Mouse (Mus musculus) lung, embryonic 14.5 days (tissue): ENCODE results near the gene Kif2a. TPM values are rescaled to one million over a fixed set of nuclear protein-coding genes. Genes with fewer than 3 reads are reported as not detected.

Experiments used
- ATAC-seq: fragments of 200-750 bp; cut with Nextera tagmentation; 2 replicates; pipeline ENCODE4 v1.8.0; 2017; ENCODE audit warnings: mild to moderate bottlenecking, moderate TSS enrichment, moderate library complexity; ENCODE audit not compliant: insufficient read depth
- DNase-seq: peaks from one replicate; pipeline ENCODE4 v3.0.0-alpha.2; 2015
- H3K27ac ChIP-seq: fragments of 300-500 bp; sonication (generic); 2 replicates; pipeline ENCODE4 v1.5.1; 2014; ENCODE audit warnings: low read depth, mild to moderate bottlenecking, moderate library complexity
- H3K27me3 ChIP-seq: fragments of 300-500 bp; sonication (generic); 2 replicates; pipeline ENCODE4 v1.6.1; 2014; ENCODE audit warnings: low read length, control low read depth; ENCODE audit not compliant: insufficient read depth
- H3K36me3 ChIP-seq: fragments of 300-500 bp; sonication (generic); 2 replicates; pipeline ENCODE4 v1.6.1; 2014; ENCODE audit warnings: control low read depth; ENCODE audit not compliant: insufficient read depth
- H3K4me1 ChIP-seq: fragments of 300-500 bp; sonication (generic); 2 replicates; pipeline ENCODE4 v1.6.1; 2014; ENCODE audit warnings: antibody characterized with exemption, control low read depth; ENCODE audit not compliant: insufficient read depth
- H3K4me2 ChIP-seq: fragments of 300-500 bp; sonication (generic); 2 replicates; pipeline ENCODE4 v1.6.1; 2014; ENCODE audit warnings: mild to moderate bottlenecking
- H3K4me3 ChIP-seq: fragments of 300-500 bp; sonication (generic); 2 replicates; pipeline ENCODE4 v1.5.1; 2014; ENCODE audit warnings: low read depth, low read length
- H3K9ac ChIP-seq: fragments of 300-500 bp; sonication (generic); 2 replicates; pipeline ENCODE4 v1.6.1; 2014
- H3K9me3 ChIP-seq: fragments of 300-500 bp; sonication (generic); 2 replicates; pipeline ENCODE4 v1.6.1; 2016; ENCODE audit warnings: low read depth, low read length, control low read depth
- CTCF ChIP-seq: IDR thresholded peaks from 2 replicates; pipeline ENCODE4 v1.5.1; 2016; ENCODE audit warnings: antibody characterized with exemption, low read depth
- WGBS: fragments of 180-500 bp; shearing (Covaris S2); extraction: QIAGEN DNeasy Blood & Tissue Kit; methylation state at CpG from one replicate; pipeline ENCODE4 v1.1.7; 2014; 5-methylcytosine and 5-hydroxymethylcytosine counted together
- polyA plus RNA-seq: library from polyadenylated mRNA; unstranded; fragments of >200 nt; fragmentation: Nextera tagmentation; extraction: Ambion mirVana; gene quantifications from 2 replicates; pipeline ENCODE4 v1.2.1, GENCODE M21; 2014

Gene Kif2a
- polyA plus RNA-seq, 1 experiment from 2014 or later: 27.2 TPM

DNA sequence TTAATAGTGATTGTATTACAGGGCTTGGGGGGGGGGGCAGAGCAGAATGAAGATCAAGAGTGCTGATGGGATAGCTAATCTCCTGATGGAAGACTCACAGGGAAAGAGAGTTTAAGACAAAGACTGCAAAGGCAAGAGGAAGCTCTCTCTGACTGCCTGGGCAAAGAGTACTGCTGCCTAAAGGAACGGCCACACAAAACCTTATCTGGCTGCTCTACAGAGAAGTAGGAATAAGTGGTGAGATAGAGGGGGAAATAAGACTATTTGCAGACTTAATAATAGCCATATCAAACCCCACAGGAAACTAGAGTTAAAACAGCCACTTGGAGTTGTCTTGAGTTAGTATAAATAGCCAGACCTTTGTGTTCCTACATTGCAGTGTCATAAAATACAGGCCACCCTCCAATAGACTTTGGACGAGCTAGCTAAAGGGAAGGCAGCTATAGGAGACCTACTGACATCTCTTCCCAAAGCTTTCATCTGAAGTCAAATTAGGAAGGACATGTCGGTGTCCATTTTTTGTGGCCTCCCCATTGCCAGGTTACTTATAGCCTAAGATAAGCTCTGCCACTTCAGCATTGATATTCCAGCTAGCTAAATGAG, 13.7 kb upstream of the Kif2a start:
- no peak overlapping the region for H3K9ac ChIP-seq
- ATAC-seq (no peak), DNase-seq (no peak)
- H3K9me3 ChIP-seq: no peaks in the 10 kb centered on the region
- no peak overlapping the region for H3K4me3 ChIP-seq
- no peak overlapping the region for H3K27ac ChIP-seq
- H3K4me1 ChIP-seq: no peaks in the 10 kb centered on the region
- WGBS: 69% methylated on average over 3 of the region's 3 CpGs
- H3K4me2 ChIP-seq: no peak overlapping the region
- no peak for TF ChIP-seq CTCF
- no peaks in the 10 kb centered on the region for H3K27me3 ChIP-seq
- H3K36me3 ChIP-seq: no peaks in the 10 kb centered on the region

DNA sequence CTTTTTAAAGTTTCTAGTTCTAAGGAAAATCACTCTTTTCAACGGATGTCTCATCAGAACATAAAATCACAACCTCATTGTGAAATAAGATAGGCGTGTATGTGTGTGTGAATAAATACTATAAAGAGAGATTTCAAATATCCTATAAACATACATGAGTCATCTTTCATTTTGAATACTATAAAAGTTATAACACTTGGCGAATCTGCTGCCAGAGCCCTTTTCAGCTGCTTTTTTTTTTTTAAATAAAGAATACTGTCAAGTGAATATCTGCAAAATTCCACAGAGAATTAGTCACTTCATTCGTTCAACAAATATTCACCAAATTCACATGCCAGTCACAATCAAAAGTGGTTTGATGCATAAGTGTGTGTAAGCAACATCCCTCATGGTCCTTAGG, 13.2 kb upstream of the Kif2a start:
- ATAC-seq: no peak
- H3K27ac ChIP-seq: no peak overlapping the region
- no peak overlapping the region for H3K9ac ChIP-seq
- no peaks in the 10 kb centered on the region for H3K9me3 ChIP-seq
- H3K4me3 ChIP-seq: no peak overlapping the region
- 73% methylated on average over 4 of the region's 4 CpGs for WGBS
- DNase-seq: no peak
- no peaks in the 10 kb centered on the region for H3K27me3 ChIP-seq
- TF ChIP-seq CTCF: no peak
- H3K4me2 ChIP-seq: no peak overlapping the region
- no peaks in the 10 kb centered on the region for H3K36me3 ChIP-seq
- no peaks in the 10 kb centered on the region for H3K4me1 ChIP-seq

DNA sequence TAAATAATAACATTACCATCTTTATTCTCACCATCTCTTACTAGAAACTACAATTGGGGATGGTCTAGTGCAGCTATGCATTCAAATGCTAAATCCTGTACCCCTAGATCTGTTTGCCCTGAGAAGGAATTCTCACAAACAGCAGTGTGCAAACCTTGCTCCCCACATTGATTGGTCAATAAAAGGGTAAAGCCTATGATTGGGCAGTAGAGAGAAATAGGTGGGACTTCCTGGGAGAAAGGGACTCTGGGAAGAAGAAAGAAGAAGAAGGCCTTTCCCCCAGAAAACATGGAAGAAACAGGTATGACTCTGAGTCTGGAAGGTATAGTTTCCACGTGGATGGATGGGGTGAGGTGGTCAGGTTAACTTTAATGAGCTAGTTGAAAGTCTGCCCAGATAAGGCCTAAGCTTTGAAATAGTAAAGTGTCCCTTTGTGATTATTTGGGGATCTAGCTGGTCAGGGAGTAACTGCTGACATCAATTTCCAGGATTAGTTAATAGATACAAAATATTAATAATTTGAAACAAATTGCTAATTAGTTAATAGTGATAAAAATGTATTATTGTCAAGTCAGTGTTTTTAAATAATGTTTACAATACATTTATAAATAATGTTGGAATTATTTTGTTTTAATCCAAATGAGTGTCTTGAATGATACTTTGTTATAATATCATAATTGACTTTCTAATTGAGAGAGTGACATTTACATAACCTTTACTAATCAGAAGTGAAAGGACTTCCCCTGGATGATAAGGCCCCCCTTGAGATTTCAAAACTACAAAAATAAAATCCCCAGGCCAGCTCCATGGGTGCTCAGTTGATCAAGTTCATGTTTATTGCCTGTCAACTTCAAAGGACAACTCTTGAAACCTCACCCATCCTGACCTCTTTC, 12.3 kb upstream of the Kif2a start:
- Histone ChIP-seq H3K36me3 (no peaks in the 10 kb centered on the region), H3K4me1 (no peaks in the 10 kb centered on the region), H3K27me3 (no peaks in the 10 kb centered on the region), H3K4me3 (no peak overlapping the region), H3K9me3 (no peaks in the 10 kb centered on the region), H3K27ac (no peak overlapping the region), H3K9ac (no peak overlapping the region), H3K4me2 (no peak overlapping the region)
- DNase-seq (no peak), ATAC-seq (no peak)
- no peak for TF ChIP-seq CTCF
- WGBS: 45% methylated on average over 1 of the region's 1 CpGs

GRCm38 (mm10) chr13:107031228-107031627, 9.3 kb upstream of the Kif2a start:
- no peaks in the 10 kb centered on the region for H3K9me3 ChIP-seq
- no peak overlapping the region for H3K27ac ChIP-seq
- DNase-seq (no peak), ATAC-seq (no peak)
- TF ChIP-seq CTCF: no peak
- H3K27me3 ChIP-seq: no peaks in the 10 kb centered on the region
- no peak overlapping the region for H3K9ac ChIP-seq
- no peak overlapping the region for H3K4me2 ChIP-seq
- no peaks in the 10 kb centered on the region for H3K4me1 ChIP-seq
- H3K36me3 ChIP-seq: no peaks in the 10 kb centered on the region
- H3K4me3 ChIP-seq: no peak overlapping the region

GRCm38 (mm10) chr13:107027218-107027617, 5.3 kb upstream of the Kif2a start:
- no peak for DNase-seq
- H3K4me1 ChIP-seq: no peaks in the 10 kb centered on the region
- H3K9ac ChIP-seq: no peak overlapping the region
- H3K9me3 ChIP-seq: no peaks in the 10 kb centered on the region
- H3K4me3 ChIP-seq: no peak overlapping the region
- ATAC-seq: no peak
- H3K27me3 ChIP-seq: no peaks in the 10 kb centered on the region
- H3K36me3 ChIP-seq: no peaks in the 10 kb centered on the region
- no peak overlapping the region for H3K27ac ChIP-seq
- H3K4me2 ChIP-seq: no peak overlapping the region
- no peak for TF ChIP-seq CTCF
- 81% methylated on average over 4 of the region's 4 CpGs for WGBS

- H3K9me3 ChIP-seq: no peaks in the 10 kb centered on the region
- H3K4me2 ChIP-seq: no peak overlapping the region
- H3K27me3 ChIP-seq: no peaks in the 10 kb centered on the region
- no peak for ATAC-seq
- no peaks in the 10 kb centered on the region for H3K36me3 ChIP-seq
- no peak for DNase-seq
- no peak overlapping the region for H3K9ac ChIP-seq
- TF ChIP-seq CTCF: no peak
- no peaks in the 10 kb centered on the region for H3K4me1 ChIP-seq
- H3K4me3 ChIP-seq: no peak overlapping the region
- 49% methylated on average over 3 of the region's 3 CpGs for WGBS
- no peak overlapping the region for H3K27ac ChIP-seq
Observed at GRCm38 (mm10) chr13:107025663-107026062, 3.7 kb upstream of the Kif2a start.
